ENCODE assay signal across 10 mouse cellular contexts in genomic region chr9:68980041-68980440, GRCm38 (mm10).
"Had no signal": no experiment of that assay in that cellular context is flagged by ENCODE, and none has a peak within 500 bp of the region (broad histone marks: within the 10 kb centered on the region; RNA-seq: fewer than 3 reads in every experiment).

No protein-coding gene starts in this region.

- DNase-seq: gastrocnemius, adult 2 months; heart, adult 18-20 months; heart, postnatal 10 days; heart, postnatal 4 days; kidney, adult 18-20 months; kidney, adult 8-10 months; kidney, postnatal 10 days; kidney, postnatal 4 days; liver; liver, embryonic 13.5 days had no signal
